ENCODE assay signal across 17 mouse cellular contexts in the genomic region with DNA sequence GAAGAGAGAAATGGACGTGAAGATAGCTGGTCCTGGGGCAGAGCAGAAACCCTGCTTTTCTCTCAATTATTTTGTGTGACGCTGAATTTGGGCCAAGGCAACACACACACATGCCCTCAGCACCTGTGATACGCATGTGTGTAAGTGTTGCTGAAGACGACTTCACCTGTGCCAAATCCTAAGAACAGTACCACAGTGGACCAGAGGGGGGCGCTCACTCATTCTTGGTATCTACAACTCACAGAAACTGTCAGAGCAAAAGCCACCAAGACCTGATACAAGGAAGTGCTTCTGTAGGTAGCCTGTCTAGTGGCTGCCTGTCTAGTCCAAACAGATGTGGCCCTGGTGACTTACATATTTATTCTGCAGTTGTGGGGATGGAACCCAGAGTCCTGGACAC. TPM values are rescaled to one million over a fixed set of nuclear protein-coding genes. Genes with fewer than 3 reads are reported as not detected.
DNase-seq lines count a peak whose midpoint lies in the region; TF ChIP-seq lines count a peak whose summit lies in the region.
"Had no signal": no experiment of that assay in that cellular context is flagged by ENCODE, and none has a peak within 500 bp of the region (broad histone marks: within the 10 kb centered on the region; RNA-seq: fewer than 3 reads in every experiment).

No protein-coding gene starts in this region.

- TF ChIP-seq EP300 in MEL (IDR thresholded peaks at IDR 0.05; ENCODE audit: low read depth in 1 of 2, low read length in 2 of 2): no peak

- no peaks in the 10 kb centered on the region for H3K79me2 ChIP-seq in MEL (ENCODE audit: control insufficient read depth, insufficient read depth, low read length, poor library complexity)

- H3K4me3 ChIP-seq in MEL (ENCODE audit: control insufficient read depth in 1 of 2, insufficient read depth in 1 of 2, low read depth in 2 of 2, low read length in 2 of 2): no peak overlapping the region
- H3K4me3 ChIP-seq: erythroblast, embryonic 14.5 days; forebrain, embryonic 15.5 days; liver, embryonic 15.5 days; midbrain, embryonic 12.5 days; myocyte had no signal

- no peak overlapping the region for H3K27ac ChIP-seq in MEL (ENCODE audit: control insufficient read depth, low read depth, low read length)
- H3K27ac ChIP-seq: forebrain, embryonic 15.5 days; liver, embryonic 15.5 days; macrophage; midbrain, embryonic 12.5 days had no signal

- H3K27me3 ChIP-seq in MEL (ENCODE audit: control insufficient read depth in 1 of 2, insufficient read depth in 2 of 2, low read length in 2 of 2): no peaks in the 10 kb centered on the region
- H3K27me3 ChIP-seq: forebrain, embryonic 15.5 days; liver, embryonic 15.5 days had no signal

- TF ChIP-seq CTCF in MEL (IDR thresholded peaks at IDR 0.05 in 2 of 3, conservative IDR thresholded peaks at IDR 0.05 in 1 of 3; ENCODE audit: control insufficient read depth in 1 of 3, insufficient read depth in 1 of 3, low read depth in 2 of 3, low read length in 3 of 3, poor library complexity in 1 of 3, severe bottlenecking in 1 of 3): no peak

- H3K4me1 ChIP-seq in MEL (ENCODE audit: control insufficient read depth in 1 of 2, insufficient read depth in 2 of 2, low read length in 2 of 2): no peaks in the 10 kb centered on the region
- H3K4me1 ChIP-seq: liver, embryonic 15.5 days; midbrain, embryonic 12.5 days had no signal

- H3K36me3 ChIP-seq in MEL (ENCODE audit: control insufficient read depth in 1 of 2, insufficient read depth in 2 of 2, low read length in 2 of 2): no peaks in the 10 kb centered on the region
- H3K36me3 ChIP-seq: forebrain, embryonic 15.5 days; liver, embryonic 15.5 days; midbrain, embryonic 12.5 days had no signal

- TF ChIP-seq POLR2A in MEL (IDR thresholded peaks at IDR 0.05; ENCODE audit: control insufficient read depth in 1 of 2, insufficient read depth in 1 of 2, low read depth in 1 of 2, low read length in 2 of 2, poor library complexity in 1 of 2): no peak

- intact Hi-C loops in left cerebral cortex, postnatal 14 days (cut with DNase I): no loop called here

- H3K9me3 ChIP-seq in MEL (replicated peaks; ENCODE audit: insufficient read depth, low read length): no peaks in the 10 kb centered on the region
- H3K9me3 ChIP-seq: forebrain, embryonic 15.5 days; liver, embryonic 15.5 days; midbrain, embryonic 12.5 days had no signal

- no peak overlapping the region for H3K9ac ChIP-seq in MEL (ENCODE audit: control insufficient read depth, low read depth, low read length, poor library complexity, severe bottlenecking)
- H3K9ac ChIP-seq: forebrain, embryonic 15.5 days; liver, embryonic 15.5 days; midbrain, embryonic 12.5 days had no signal

- TF ChIP-seq RAD21 in MEL (IDR thresholded peaks at IDR 0.05; ENCODE audit: low read depth, low read length): no peak

- DNase-seq in right cerebral cortex, postnatal 4 days: peak; percentile 18
- DNase-seq in right cerebral cortex, adult 18-20 months: no peak
- peak; percentile 2 for DNase-seq in MEL (ENCODE audit: low read depth, low spot score)
- DNase-seq in cerebellum, adult 8-10 months: peak; percentile 18
- no peak for DNase-seq in embryo, embryonic 10.5 days (ENCODE audit: low spot score)
- DNase-seq in urinary bladder, postnatal 10 days (ENCODE audit: low spot score): no peak
- DNase-seq in left cerebral cortex, postnatal 14 days (ENCODE audit: low spot score in 2 of 2): no peak
- DNase-seq: adrenal gland, postnatal 25 days had no signal

TF ChIP-seq in MEL, 35 proteins besides CTCF, POLR2A, EP300 and RAD21:
- TF ChIP-seq TAL1 (IDR thresholded peaks at IDR 0.05; ENCODE audit: low read length) (no peak), HCFC1 (IDR thresholded peaks at IDR 0.05; ENCODE audit: low read depth, low read length) (no peak), SMC3 (IDR thresholded peaks at IDR 0.05; ENCODE audit: low read depth, low read length) (no peak), JUND (IDR thresholded peaks at IDR 0.05; ENCODE audit: low read depth, low read length) (no peak), ETS1 (IDR thresholded peaks at IDR 0.05; ENCODE audit: low read depth, low read length) (no peak), BHLHE40 (IDR thresholded peaks at IDR 0.05; ENCODE audit: borderline replicate concordance, low read depth, low read length) (no peak), MXI1 (IDR thresholded peaks at IDR 0.05; ENCODE audit: low read depth, low read length) (no peak), UBTF (IDR thresholded peaks at IDR 0.05; ENCODE audit: borderline replicate concordance, insufficient read depth, low read depth, low read length) (no peak), POLR2AphosphoS5 (IDR thresholded peaks at IDR 0.05; ENCODE audit: borderline replicate concordance, low read depth, low read length) (no peak), MYB (IDR thresholded peaks at IDR 0.05; ENCODE audit: low read depth, low read length) (no peak), TBP (IDR thresholded peaks at IDR 0.05; ENCODE audit: low read depth, low read length) (no peak), USF1 (IDR thresholded peaks at IDR 0.05; ENCODE audit: low read depth, low read length) (no peak), CHD2 (IDR thresholded peaks at IDR 0.05; ENCODE audit: low read length) (no peak), NELFE (IDR thresholded peaks at IDR 0.05; ENCODE audit: low read depth, low read length) (no peak), ELF1 (IDR thresholded peaks at IDR 0.05; ENCODE audit: low read depth, low read length) (no peak)

RNA-seq across cellular contexts. Expression of gene Asb18, which starts 1.2 kb away (rescaled TPM):
- not detected in 2 replicates for total RNA-seq in MEL (2012; rRNA removed)
- polyA plus RNA-seq in MEL (2012; ENCODE audit: insufficient read depth in 1 of 2, insufficient read length in 2 of 2, low read depth in 1 of 2, low replicate concordance in 2 of 2, missing spikeins in 1 of 2): not detected
- 1 to 10 TPM; 1.5 to 2.1 TPM for total RNA-seq in left cerebral cortex, postnatal 14 days (2021)
- total RNA-seq: adrenal gland, postnatal 25 days had no signal
- polyA plus RNA-seq: activated CD4-positive, CD25-positive, alpha-beta regulatory T cell, adult 4 months; erythroblast, embryonic 14.5 days; kidney, embryonic 14.5 days; large intestine, adult 2 months; liver, embryonic 15.5 days; macrophage had no signal

Comparison
In these comparisons a context has a peak if more than half of its experiments do, and no peak if none do; other contexts are left out.
1. DNase-seq: peak in right cerebral cortex, postnatal 4 days (single experiment), MEL (single experiment) and cerebellum, adult 8-10 months (single experiment); none in right cerebral cortex, adult 18-20 months (single experiment), embryo, embryonic 10.5 days (single experiment), urinary bladder, postnatal 10 days (single experiment) and left cerebral cortex, postnatal 14 days (0 of 2).